Mouse (Mus musculus) fibroblast of lung, adult 2 months (primary cell): ENCODE data around the gene Runx1.

Experiments used
- DNase-seq: peaks from one replicate; pipeline ENCODE4 v3.0.0-alpha.2; 2011; ENCODE audit warnings: low read depth

The Runx1 gene

DNA sequence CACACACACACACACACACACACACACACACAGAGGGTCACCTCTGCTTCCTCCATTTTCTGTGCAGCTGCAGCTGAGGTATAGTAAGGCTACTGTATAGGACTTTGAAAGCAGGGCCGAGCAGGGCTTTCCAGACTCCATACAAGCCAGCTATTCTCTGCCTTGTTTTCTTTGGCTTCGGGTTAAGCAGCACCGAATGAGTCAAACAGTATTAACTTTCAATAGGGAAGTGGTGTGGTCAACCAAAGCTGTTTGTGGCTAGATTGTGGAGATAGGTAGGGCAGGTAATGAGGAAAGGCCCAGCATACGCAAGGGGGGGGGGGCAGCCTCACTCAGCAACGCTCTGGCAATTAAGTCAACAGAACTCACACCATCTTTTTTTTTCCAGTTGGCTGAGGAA, 172.1 kb downstream of the Runx1 start:
- DNase-seq, result peak; percentile 94

DNA sequence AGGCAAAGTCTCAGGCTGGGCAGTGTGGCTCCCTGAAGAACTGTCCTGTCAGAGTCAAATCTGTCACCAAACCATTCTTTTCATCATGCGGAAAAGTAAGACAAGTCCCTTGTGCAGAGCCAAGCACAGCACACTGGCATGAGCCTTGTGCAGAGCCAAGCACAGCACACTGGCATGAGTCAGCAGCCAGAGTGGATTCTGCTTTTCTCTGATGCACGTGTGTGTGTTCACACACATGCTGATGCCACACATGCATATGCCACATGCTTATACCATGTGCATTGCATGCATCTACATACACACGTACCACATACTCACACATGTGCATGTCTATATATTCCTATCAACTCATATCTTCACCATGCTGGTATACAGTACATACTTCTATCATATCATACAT, 174.7 kb downstream of the Runx1 start:
- DNase-seq, result no peak

DNA sequence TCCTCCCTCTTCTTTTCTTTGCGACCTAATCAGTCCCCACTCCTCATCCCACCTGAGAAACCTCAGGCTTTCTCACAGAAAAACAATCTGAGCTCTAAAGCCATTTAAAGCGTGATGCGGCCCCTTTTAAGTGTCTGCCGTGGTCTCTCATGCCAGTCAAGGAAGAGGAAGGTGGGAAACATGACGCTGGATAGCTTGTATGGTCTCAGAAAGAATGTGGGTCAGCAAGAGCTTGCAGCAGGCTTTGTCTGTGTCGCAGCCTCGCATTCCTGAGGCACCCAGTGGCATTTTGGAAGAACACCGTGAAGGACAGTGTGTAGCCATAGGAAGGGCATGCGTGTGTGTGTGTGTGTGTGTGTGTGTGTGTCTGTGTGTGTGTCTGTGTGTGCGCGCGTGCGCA, 179.8 kb downstream of the Runx1 start:
- DNase-seq, result no peak

DNA sequence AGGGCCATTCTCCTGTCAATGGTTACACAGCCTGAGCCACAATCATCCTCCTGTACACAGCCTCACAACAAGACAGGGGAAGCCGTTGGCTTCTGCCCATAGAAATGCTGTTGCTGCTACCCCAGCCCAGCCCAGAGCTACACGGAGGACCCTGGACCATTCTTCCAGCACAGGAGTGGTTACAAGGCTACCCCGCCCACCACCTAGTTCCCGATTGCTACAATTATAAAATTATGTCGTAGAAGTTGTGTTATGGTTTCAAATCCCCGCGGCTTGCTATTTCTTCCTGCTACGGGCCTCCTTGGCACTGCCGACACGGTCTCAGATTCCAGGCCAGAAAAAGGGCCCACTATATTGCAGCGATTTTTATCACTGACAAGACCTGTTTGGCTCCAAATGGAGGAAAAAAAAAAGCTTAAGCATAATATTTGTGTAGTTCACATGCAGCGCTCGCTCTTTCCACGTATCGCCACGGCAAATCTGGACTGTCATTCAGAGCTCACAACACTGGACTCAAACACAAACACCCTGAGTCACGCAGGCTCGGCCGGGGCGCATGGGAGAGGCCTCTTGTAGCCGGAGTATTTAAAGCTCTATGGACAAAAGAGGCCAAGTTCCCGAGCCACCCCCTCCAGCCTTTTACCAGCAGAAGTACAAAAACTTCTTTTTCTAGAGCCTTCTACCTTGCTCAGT, 180.4 kb downstream of the Runx1 start:
- DNase-seq, result peak; percentile 89

DNA sequence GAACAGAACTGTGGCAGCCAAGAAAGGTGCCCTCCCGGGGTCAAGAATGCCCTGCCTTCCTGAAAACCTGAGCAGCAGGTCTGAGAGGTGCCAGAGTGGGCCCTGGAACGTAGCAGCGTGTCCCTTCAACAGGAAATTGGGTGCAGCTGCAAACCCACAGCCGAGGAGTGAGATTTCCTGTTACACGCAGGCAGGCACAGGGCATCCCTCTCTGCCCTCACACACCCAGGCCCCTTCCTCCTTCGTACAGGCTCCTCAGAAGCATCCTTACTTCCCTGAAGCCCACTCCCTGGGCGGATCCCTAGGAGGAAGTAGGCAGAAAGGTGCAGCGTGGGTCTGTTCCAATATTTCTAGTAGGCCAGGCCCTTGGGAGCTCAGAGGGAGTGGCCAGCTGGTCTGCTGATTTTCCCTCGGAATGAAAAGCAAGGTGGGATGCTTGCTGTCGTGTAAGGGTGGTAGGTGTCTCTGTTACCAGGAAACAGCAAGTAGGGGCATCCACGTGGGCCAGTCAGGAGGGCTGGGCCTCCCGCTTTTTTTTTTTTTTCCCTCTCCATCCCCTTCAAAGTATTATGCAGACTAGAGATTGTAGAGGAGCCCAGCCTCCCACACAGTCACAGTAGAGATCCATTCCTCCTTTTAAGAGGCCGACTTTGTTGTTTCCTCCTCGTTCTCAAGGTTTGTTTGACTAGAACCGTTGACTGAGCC, 181.1 kb downstream of the Runx1 start:
- no peak for DNase-seq

DNA sequence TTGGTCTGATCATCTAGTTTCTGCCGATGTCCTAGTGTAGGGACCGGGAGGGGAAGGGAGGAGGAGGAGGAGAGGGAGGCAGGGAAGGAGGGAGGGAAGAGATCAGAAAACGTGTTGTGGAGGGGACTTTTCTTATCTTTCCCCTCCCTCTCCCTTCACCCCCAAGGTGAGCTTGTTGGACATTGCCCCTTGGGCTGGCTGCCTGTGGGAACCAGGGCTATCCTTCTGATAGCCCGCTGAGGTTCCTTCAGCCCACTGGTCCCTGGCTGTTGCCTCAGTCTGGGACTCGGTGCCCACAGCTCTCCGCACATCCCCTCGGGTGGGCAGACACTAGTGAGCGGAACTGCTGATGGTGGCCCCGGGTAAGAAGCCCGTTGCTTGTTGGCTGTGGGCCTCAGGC, 181.6 kb downstream of the Runx1 start:
- no peak for DNase-seq

DNA sequence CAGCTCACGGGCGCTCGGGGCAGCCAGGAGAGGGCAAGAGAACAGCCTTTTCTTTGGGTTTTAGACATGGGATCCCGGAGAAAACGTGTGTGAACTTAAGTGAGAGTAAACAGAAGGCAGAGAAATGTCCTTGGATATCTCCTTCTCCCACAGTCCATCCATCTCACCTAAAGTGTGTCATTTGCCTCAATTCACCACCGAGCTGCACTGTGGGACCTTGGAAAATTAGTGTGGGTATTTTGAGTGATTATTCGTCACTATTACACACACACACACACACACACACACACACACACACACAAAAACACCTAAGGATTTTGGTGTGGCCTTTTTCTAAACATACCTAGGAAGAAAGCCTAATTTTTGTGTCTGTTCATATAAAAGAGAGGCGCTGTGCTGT, 183.7 kb downstream of the Runx1 start:
- no peak for DNase-seq

DNA sequence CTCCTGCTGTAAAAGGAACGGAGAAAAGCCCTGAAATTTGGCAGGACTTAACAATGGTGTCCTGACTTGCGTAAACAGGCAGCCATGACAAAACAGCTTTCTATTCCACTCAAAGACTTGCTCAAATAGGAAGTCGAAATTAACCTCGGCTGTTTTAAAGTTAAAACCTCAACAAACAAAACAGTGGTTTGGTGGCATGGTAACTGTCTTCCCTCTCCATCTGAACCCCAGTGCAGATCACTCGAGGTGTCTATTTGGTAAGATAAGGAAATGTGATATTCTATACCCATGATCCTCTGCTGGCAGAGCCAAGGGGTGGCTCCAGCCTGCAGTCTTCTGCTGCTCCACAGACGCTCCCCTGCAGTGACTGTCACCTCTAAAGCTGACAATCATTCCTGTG, 184.9 kb downstream of the Runx1 start:
- no peak for DNase-seq

DNA sequence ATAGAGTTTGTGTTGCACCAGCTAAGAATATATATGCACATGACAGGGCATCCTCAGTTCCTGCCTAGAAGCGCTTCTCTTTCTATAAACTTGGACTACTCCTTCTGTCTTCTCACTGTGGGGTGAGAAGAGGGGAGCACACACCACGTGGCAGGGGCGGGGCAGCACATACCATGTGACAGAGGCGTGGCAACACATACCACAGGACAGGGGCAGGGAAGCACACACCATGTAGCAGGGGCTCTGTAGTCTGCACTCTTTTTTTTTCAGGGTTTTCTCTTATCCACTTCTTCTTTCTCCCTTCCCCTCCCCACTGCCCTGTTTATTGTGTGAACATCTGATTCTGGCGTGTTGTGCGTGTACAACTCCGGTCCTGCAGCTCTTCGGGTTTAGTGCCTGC, 186.9 kb downstream of the Runx1 start:
- no peak for DNase-seq

DNA sequence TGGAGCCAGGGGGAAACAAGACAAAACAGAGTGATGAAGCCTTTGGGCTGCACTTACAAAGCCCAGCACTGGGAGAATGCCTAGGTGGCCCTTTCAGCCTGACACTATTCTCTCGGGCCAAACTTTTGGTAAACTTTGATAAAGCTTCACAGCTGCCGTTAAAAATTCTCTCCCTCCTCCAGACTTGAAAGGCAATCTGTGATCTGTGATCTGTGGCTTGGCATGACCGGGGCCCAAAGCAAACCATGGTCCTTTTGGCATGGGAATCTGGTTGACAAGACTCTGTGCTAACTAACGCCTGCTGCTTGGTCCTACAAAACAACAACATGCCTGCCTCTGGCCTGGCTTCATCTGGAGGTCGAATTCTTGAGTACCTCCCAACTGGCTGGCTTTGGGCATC, 188.9 kb downstream of the Runx1 start:
- DNase-seq, result peak; percentile 80

DNA sequence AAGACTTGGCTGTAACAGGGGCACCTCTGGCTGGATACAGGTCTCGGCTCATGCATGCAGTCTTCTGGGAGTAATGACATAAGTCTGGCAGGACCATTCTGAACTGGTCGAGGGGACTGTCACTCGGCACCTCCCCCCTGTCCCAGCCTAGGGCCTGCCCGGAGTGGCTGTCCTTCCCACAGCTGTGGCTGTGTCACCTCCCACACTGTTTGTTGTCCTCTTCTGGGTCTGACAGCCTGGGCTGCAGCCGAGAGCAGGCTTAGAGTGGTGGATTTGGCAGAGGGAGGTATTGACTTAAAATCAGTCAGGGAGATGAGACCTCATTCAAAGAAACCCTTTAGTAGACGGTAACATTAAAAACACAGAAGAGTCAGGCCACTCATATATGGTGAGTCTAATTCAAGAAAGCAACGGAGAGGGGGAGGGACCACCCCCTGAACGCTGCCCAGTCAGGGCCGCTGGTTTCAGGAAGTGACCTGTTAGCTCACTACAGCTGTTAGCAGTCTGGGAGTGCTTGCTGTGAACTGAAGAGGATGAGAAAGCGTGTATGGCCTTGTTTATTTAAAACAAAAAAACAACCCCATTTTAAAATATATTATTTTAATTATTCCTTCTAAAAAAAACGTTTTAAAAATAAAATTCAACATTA, 193.7 kb downstream of the Runx1 start:
- DNase-seq, result no peak

DNA sequence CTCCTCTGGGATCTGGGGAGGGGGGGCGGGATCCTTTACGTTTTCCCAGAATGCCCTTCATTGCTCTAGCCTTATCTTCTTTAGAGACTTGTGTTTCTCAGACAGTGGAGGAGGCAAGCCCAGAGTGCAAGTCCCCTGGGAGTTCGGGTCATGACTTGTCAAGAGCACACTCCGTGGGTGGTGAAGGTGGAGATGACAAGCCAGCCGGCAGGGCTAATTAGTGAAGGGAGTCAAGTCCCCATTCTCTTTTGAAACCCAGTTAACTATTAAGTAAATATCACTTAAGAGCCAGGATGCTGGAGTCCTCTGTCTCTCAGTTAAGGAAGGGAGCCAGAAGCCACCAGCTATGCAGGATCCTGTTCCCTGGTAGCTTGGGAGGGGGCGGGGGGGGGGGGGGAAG, 194.3 kb downstream of the Runx1 start:
- DNase-seq, result no peak

DNA sequence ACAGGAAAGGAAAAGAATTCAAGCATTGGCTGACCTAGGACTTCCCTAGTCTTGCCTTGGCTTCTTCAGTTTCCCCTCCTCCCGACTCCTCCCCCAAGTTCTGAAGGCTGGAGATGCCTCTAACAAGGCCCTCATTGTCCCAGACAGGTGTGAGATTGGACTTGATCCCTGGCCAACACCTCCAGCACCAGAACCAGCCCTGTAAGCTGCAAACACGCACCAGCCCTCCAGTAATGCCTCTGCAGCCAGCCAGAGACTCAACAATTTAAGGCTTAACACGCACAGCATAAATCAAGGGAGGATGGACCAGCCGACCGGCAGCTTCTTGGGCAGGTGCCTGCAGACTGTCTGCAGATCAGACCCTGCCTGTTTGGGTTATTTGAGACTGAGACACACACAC, 195.0 kb downstream of the Runx1 start:
- DNase-seq, result peak; percentile 77

DNA sequence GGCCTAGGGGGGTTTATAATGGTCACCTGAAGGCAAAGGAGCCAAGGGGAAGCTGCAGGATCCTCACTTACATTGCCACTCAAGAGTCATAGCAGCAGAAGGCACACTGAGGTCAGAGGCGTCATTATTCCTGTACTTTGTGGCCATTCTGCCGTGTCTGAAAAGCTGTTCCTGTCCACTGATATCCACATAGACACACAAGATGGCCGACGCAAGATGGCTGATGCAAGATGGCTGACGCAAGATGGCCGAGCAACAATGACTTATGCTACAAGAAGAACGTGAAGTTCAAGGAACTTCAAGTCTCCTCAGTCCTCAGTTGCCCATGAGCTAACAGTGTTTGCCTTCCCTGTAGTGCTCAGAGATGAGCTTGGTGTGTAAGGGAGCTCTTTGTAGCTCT, 196.1 kb downstream of the Runx1 start:
- DNase-seq, result no peak

DNA sequence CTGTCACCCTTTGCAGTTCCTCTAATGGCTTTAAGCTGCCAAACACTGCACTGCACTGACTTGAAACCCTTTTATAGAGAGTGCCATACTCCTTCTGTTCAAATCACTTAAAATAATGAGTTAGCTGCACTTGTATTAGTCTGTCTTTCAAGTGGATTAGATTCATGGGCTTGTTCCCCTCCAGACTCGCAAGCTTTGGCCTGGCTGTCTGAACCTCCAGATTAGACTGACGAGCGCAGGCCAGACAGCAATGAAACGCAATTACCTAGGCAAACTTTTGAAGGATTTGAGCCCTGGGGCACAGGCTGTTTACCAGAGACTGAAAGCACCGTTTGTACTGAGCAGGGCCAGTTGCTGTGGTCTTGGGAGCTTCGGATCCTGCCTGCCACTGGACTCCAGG, 198.7 kb downstream of the Runx1 start:
- no peak for DNase-seq

DNA sequence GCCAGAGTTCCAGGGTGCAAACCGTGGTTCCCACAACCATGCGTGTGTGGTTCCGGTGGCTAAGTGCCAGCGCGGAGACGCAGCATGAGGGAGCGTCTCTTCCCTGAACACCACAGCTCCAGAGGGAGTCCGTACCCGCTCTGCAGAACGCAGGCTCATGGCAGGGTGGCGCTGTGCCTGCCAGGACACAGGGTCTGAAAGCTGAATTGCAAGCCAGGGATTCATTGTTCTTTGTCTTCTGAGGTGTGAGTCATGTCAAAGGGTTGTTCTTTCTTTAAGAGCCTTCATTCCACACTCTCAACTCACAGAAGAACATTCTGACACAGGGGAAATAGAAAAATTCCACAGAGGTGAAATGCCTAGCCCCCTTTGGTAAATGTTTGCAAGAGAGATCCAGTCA, 202.0 kb downstream of the Runx1 start:
- no peak for DNase-seq

DNA sequence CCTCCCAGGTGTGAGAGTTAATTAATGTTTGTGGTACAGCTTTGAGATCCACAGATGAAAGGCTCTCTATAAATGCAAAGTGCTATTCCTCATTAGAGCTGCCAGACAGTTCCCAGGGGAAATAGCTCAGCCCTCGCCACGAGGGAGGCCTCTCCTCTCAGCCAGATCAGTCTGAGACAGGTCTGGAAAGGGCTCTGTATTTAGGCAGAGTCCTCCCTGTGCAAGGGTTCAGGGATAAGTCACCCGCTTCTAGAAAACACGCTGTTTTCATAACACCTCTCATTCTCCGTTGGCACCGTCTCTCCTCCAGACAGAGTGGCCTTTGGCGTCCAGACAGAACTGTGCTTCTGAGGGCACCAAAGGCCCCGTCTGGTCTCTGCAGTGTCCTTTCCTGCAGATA, 204.1 kb downstream of the Runx1 start:
- peak; percentile 69 for DNase-seq

DNA sequence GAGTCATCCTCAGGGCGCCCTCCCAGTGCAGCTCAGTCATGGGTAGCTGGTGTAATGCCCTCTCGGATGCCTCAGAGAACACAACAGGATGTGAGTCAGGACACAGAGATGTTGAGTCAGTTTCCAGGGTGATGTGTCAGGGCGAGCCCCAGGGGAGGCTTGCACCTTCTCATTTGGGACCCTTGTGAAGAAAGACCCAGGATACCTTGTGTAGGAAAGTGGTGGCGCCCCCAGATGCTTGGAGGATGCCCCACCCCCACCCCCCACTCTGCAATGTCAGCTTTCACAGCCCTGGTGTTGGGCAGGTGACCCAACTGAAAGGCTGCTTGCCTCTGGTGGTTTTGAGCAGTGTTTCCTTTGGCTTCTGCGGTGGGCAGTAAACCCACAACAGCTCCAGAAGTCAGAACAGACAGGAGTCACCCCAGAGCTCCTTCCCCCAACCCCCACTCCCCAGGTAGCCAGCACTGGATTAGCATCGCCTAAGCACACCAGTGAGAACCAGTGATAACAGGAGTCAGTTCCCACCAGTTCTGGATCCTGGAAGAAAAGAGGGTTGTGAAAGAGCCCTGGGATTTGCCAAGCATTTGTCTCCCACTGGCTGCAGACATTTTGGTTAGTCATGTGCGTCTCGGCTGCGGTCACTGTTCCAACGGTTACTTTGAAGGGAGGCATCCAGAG, 205.0 kb downstream of the Runx1 start:
- DNase-seq, result peak; percentile 94

DNA sequence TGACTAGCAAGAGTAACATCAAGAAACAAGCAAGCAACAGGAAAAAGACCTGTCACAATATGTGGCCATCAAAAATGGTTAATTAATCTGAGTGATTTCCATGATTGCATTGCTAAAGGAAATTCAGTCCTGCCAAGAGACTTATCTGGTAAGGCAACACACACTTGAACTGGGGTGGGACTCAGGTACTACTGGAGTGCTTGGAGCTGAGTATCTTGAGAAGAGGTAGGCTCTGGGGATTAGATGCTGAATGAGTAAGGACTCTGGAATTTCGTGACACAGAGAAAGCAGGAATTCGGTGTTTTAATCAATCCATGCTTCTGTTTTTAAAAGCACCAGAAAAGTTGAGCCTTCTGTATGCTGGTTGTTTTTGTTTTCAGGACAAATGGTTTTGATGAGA, 209.1 kb downstream of the Runx1 start:
- DNase-seq, result no peak

DNA sequence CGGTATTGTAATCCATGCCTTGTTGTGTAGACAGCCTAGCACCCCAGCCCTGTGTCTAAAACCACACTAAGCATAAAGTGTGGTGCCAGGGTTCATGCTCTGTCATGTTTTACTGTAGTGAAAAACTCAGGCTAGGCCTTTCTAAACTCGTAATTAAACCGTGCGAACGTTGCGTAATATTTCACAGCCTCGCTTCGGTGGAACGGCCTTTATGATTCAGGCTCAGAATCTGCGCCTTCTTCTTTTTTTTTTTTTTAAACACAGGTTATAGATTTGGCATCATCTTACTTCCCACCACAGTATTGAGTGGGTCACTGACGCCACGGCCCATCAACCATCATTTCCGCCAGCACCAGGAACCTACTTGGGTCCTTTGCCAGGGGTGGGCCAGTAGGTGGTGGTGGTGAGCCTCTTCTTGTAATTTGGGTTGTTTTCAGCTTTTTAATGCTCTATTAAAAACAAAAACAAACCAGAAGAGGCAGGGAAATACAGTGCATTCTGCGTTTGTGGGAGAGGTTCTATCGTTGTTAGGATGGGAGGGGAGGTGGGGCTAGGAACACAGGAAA, 210.6 kb downstream of the Runx1 start:
- no peak for DNase-seq

DNA sequence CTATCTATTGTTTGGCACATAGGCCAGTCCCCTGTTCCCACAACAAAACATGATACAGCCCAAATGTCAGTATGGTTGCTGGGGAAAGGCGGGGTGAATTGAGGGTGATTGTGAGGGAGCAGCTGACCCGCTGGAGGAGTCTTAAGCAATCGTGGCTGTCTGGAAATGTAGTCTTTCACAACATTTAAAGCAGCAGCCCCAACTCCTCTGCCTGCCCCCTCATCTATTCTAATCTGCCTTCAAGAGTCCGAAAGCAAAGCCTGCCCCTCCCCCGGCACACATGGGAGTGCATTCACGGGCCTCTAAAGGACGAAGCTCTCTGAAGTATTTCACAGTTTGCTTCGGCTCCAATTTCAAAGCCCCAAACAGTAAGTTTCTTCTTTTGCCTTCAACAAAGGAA, 213.4 kb downstream of the Runx1 start:
- peak; percentile 59 for DNase-seq

DNA sequence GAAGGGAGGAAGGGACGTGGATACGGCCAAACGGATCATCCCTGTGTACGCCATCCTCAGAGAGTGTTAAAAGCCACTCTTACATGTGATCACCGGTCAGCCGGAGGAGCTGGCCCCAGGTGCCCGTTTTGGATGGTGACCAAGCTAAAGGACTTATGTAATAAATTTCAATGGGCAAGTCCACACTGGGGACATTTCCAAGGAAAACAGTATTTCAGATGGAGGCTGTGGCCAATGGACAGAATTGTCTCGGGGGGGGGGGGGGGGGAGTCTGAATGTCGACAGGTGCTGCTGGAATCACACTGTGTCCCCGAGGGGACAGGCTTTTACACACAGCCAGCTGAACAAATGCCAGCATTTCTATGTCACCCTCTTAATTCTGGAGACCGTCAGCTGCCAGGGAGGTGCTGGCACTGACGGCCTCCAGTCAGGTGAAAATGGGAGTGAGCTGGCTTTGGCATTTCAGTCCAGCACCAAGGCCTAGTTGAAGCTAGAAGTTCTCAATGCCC, 214.3 kb downstream of the Runx1 start:
- no peak for DNase-seq
